Mouse (Mus musculus): ENCODE measurements around the gene Gse1. TPM values are rescaled to one million over a fixed set of nuclear protein-coding genes. Genes with fewer than 3 reads are reported as not detected.
A peak's percentile ranks its signal among the peaks of the same experiment; 100 is the strongest.

The Gse1 gene
- polyA plus RNA-seq, 1 experiment from 2014 or later: 6.4 TPM

- H3K9ac ChIP-seq (ENCODE audit: low read depth, low read length): no peak overlapping the region
These were observed 2.7 kb downstream of the Gse1 start for GRCm38 (mm10) chr8:120230715-120231614.

GRCm38 (mm10) chr8:120231870-120232269 lies 3.6 kb downstream of the Gse1 start:
- peak overlapping the region; percentile 31; the same call in 1 of the 2 replicates for H3K9ac ChIP-seq (ENCODE audit: low read depth, low read length)
- H3K9me3 ChIP-seq (ENCODE audit: control insufficient read depth): no peaks in the 10 kb centered on the region
- no peak for ATAC-seq
- no peaks in the 10 kb centered on the region for H3K36me3 ChIP-seq (ENCODE audit: control insufficient read depth, insufficient read depth)
- 0 out of 2 replicates have a peak, but pooled peaks cover 3% of the 10 kb centered on the region for H3K4me1 ChIP-seq (replicated peaks; ENCODE audit: control insufficient read depth, insufficient read depth, low read length)
- H3K4me2 ChIP-seq (replicated peaks; ENCODE audit: low read depth): peak overlapping the region; percentile 95
- TF ChIP-seq CTCF (IDR thresholded peaks at IDR 0.05; ENCODE audit: low read depth): no peak
- no peak overlapping the region for H3K4me3 ChIP-seq (ENCODE audit: low read depth, low read length)
- WGBS: 76% methylated on average over 3 of the region's 3 CpGs
- no peak overlapping the region for H3K27ac ChIP-seq (ENCODE audit: low read depth, low read length)
- H3K27me3 ChIP-seq (replicated peaks; ENCODE audit: control insufficient read depth, insufficient read depth, low read length): peaks cover 26% of the 10 kb centered on the region

More at GRCm38 (mm10) chr8:120230715-120231614, 2.7 kb downstream of the Gse1 start:
- peaks cover 26% of the 10 kb centered on the region for H3K27me3 ChIP-seq (replicated peaks; ENCODE audit: control insufficient read depth, insufficient read depth, low read length)
- H3K4me2 ChIP-seq (replicated peaks; ENCODE audit: low read depth): peak overlapping the region; percentile 95
- ATAC-seq: no peak
- no peaks in the 10 kb centered on the region for H3K9me3 ChIP-seq (ENCODE audit: control insufficient read depth)
- peak overlapping the region; percentile 58 for H3K4me3 ChIP-seq (ENCODE audit: low read depth, low read length)
- no peak overlapping the region for H3K27ac ChIP-seq (ENCODE audit: low read depth, low read length)
- H3K4me1 ChIP-seq (replicated peaks; ENCODE audit: control insufficient read depth, insufficient read depth, low read length): 0 out of 2 replicates have a peak, but pooled peaks cover 3% of the 10 kb centered on the region
- no peaks in the 10 kb centered on the region for H3K36me3 ChIP-seq (ENCODE audit: control insufficient read depth, insufficient read depth)
- WGBS: 38% methylated on average over 18 of the region's 18 CpGs
- peak; percentile 23; the same call in 1 of the 2 replicates for TF ChIP-seq CTCF (IDR thresholded peaks at IDR 0.05; ENCODE audit: low read depth)

GRCm38 (mm10) chr8:120232398-120232797 lies 4.1 kb downstream of the Gse1 start:
- Histone ChIP-seq H3K9me3 (ENCODE audit: control insufficient read depth) (no peaks in the 10 kb centered on the region), H3K4me2 (replicated peaks; ENCODE audit: low read depth) (peak overlapping the region; percentile 95), H3K36me3 (ENCODE audit: control insufficient read depth, insufficient read depth) (no peaks in the 10 kb centered on the region), H3K4me1 (replicated peaks; ENCODE audit: control insufficient read depth, insufficient read depth, low read length) (0 out of 2 replicates have a peak, but pooled peaks cover 3% of the 10 kb centered on the region), H3K27ac (ENCODE audit: low read depth, low read length) (no peak overlapping the region), H3K4me3 (ENCODE audit: low read depth, low read length) (no peak overlapping the region), H3K27me3 (replicated peaks; ENCODE audit: control insufficient read depth, insufficient read depth, low read length) (peaks cover 26% of the 10 kb centered on the region), H3K9ac (ENCODE audit: low read depth, low read length) (no peak overlapping the region)
- WGBS: 53% methylated on average over 4 of the region's 4 CpGs
- no peak for ATAC-seq
- TF ChIP-seq CTCF (IDR thresholded peaks at IDR 0.05; ENCODE audit: low read depth): no peak

- no peak for ATAC-seq
- TF ChIP-seq CTCF (IDR thresholded peaks at IDR 0.05; ENCODE audit: low read depth): no peak
- Histone ChIP-seq H3K27me3 (replicated peaks; ENCODE audit: control insufficient read depth, insufficient read depth, low read length) (peaks cover 21% of the 10 kb centered on the region), H3K36me3 (ENCODE audit: control insufficient read depth, insufficient read depth) (no peaks in the 10 kb centered on the region), H3K4me1 (replicated peaks; ENCODE audit: control insufficient read depth, insufficient read depth, low read length) (0 out of 2 replicates have a peak, but pooled peaks cover 3% of the 10 kb centered on the region), H3K4me3 (ENCODE audit: low read depth, low read length) (no peak overlapping the region), H3K4me2 (replicated peaks; ENCODE audit: low read depth) (peak overlapping the region; percentile 95), H3K9ac (ENCODE audit: low read depth, low read length) (no peak overlapping the region), H3K27ac (ENCODE audit: low read depth, low read length) (no peak overlapping the region), H3K9me3 (ENCODE audit: control insufficient read depth) (no peaks in the 10 kb centered on the region)
- WGBS: 34% methylated on average over 13 of the region's 13 CpGs
These were observed 4.7 kb downstream of the Gse1 start for GRCm38 (mm10) chr8:120232913-120233312.

GRCm38 (mm10) chr8:120234457-120234856 lies 6.2 kb downstream of the Gse1 start:
- ATAC-seq: no peak
- Histone ChIP-seq H3K27ac (ENCODE audit: low read depth, low read length) (no peak overlapping the region), H3K27me3 (replicated peaks; ENCODE audit: control insufficient read depth, insufficient read depth, low read length) (peaks cover 10% of the 10 kb centered on the region), H3K4me2 (replicated peaks; ENCODE audit: low read depth) (no peak overlapping the region), H3K36me3 (ENCODE audit: control insufficient read depth, insufficient read depth) (no peaks in the 10 kb centered on the region), H3K9ac (ENCODE audit: low read depth, low read length) (no peak overlapping the region), H3K4me1 (replicated peaks; ENCODE audit: control insufficient read depth, insufficient read depth, low read length) (0 out of 2 replicates have a peak, but pooled peaks cover 3% of the 10 kb centered on the region), H3K4me3 (ENCODE audit: low read depth, low read length) (no peak overlapping the region), H3K9me3 (ENCODE audit: control insufficient read depth) (no peaks in the 10 kb centered on the region)
- TF ChIP-seq CTCF (IDR thresholded peaks at IDR 0.05; ENCODE audit: low read depth): no peak
- WGBS: 63% methylated on average over 12 of the region's 12 CpGs

- H3K4me3 ChIP-seq (ENCODE audit: low read depth, low read length): no peak overlapping the region
- H3K36me3 ChIP-seq (ENCODE audit: control insufficient read depth, insufficient read depth): no peaks in the 10 kb centered on the region
- 70% methylated on average over 8 of the region's 8 CpGs for WGBS
- ATAC-seq: no peak
- no peaks in the 10 kb centered on the region for H3K9me3 ChIP-seq (ENCODE audit: control insufficient read depth)
- 0 out of 2 replicates have a peak, but pooled peaks cover 3% of the 10 kb centered on the region for H3K4me1 ChIP-seq (replicated peaks; ENCODE audit: control insufficient read depth, insufficient read depth, low read length)
- no peak for TF ChIP-seq CTCF (IDR thresholded peaks at IDR 0.05; ENCODE audit: low read depth)
- H3K4me2 ChIP-seq (replicated peaks; ENCODE audit: low read depth): no peak overlapping the region
- H3K27me3 ChIP-seq (replicated peaks; ENCODE audit: control insufficient read depth, insufficient read depth, low read length): peaks cover 6% of the 10 kb centered on the region
- H3K9ac ChIP-seq (ENCODE audit: low read depth, low read length): no peak overlapping the region
- no peak overlapping the region for H3K27ac ChIP-seq (ENCODE audit: low read depth, low read length)
These were observed 6.6 kb downstream of the Gse1 start for GRCm38 (mm10) chr8:120234866-120235265.
